Mouse (Mus musculus): ENCODE measurements at regions not wholly inside any gene's neighbourhood (a gene's known extent, or its start where the extent isn't known, plus 50 kb on each side); places are given as distances from the start of the nearest gene placed in this dataset.

GRCm38 (mm10) chr6:7120136-7120535 lies 164.3 kb downstream of the Sdhaf3 start:
- no peak for DNase-seq (ENCODE audit: low spot score)

GRCm38 (mm10) chr6:7133042-7133441 lies 177.2 kb downstream of the Sdhaf3 start:
- H3K4me1 ChIP-seq (ENCODE audit: control insufficient read depth, insufficient read depth, low read length): peaks cover 16% of the 10 kb centered on the region
- no peak overlapping the region for H3K4me3 ChIP-seq (replicated peaks; ENCODE audit: low read length)
- DNase-seq (ENCODE audit: low spot score): peak; percentile 48
- no peak for TF ChIP-seq POLR2A (IDR thresholded peaks at IDR 0.05; ENCODE audit: borderline replicate concordance, extremely low read depth, insufficient read depth, insufficient read length)
- H3K4me2 ChIP-seq (replicated peaks; ENCODE audit: low read depth, low read length, severe bottlenecking): no peak overlapping the region
- no peaks in the 10 kb centered on the region for H3K27me3 ChIP-seq (ENCODE audit: control insufficient read depth, insufficient read depth, low read length)
- no peak overlapping the region for H3K9ac ChIP-seq (ENCODE audit: low read depth, low read length, severe bottlenecking)
- WGBS: 84% methylated on average over 8 of the region's 11 CpGs
- H3K27ac ChIP-seq (replicated peaks; ENCODE audit: low read depth, low read length): no peak overlapping the region
- peak; percentile 54 for ATAC-seq (ENCODE audit: low FRiP score, low read depth)
- H3K36me3 ChIP-seq (ENCODE audit: control insufficient read depth, insufficient read depth, low read length): no peaks in the 10 kb centered on the region
- H3K9me3 ChIP-seq (ENCODE audit: control insufficient read depth, low read length): no peaks in the 10 kb centered on the region

More at GRCm38 (mm10) chr6:7120136-7120535, 164.3 kb downstream of the Sdhaf3 start:
- no peaks in the 10 kb centered on the region for H3K4me1 ChIP-seq (ENCODE audit: control insufficient read depth, insufficient read depth, low read length)
- WGBS: 33% methylated on average over 4 of the region's 4 CpGs
- TF ChIP-seq POLR2A (IDR thresholded peaks at IDR 0.05; ENCODE audit: borderline replicate concordance, extremely low read depth, insufficient read depth, insufficient read length): no peak
- no peak overlapping the region for H3K4me2 ChIP-seq (replicated peaks; ENCODE audit: low read depth, low read length, severe bottlenecking)
- H3K36me3 ChIP-seq (ENCODE audit: control insufficient read depth, insufficient read depth, low read length): no peaks in the 10 kb centered on the region
- H3K9me3 ChIP-seq (ENCODE audit: control insufficient read depth, low read length): no peaks in the 10 kb centered on the region
- H3K4me3 ChIP-seq (replicated peaks; ENCODE audit: low read length): no peak overlapping the region
- no peak overlapping the region for H3K9ac ChIP-seq (ENCODE audit: low read depth, low read length, severe bottlenecking)
- H3K27ac ChIP-seq (replicated peaks; ENCODE audit: low read depth, low read length): no peak overlapping the region
- ATAC-seq (ENCODE audit: low FRiP score, low read depth): no peak
- no peaks in the 10 kb centered on the region for H3K27me3 ChIP-seq (ENCODE audit: control insufficient read depth, insufficient read depth, low read length)

- WGBS: 24% methylated on average over 4 of the region's 4 CpGs
- no peaks in the 10 kb centered on the region for H3K9me3 ChIP-seq (ENCODE audit: control insufficient read depth, low read length)
- TF ChIP-seq POLR2A (IDR thresholded peaks at IDR 0.05; ENCODE audit: borderline replicate concordance, extremely low read depth, insufficient read depth, insufficient read length): no peak
- DNase-seq (ENCODE audit: low spot score) (peak; percentile 11), ATAC-seq (ENCODE audit: low FRiP score, low read depth) (no peak)
- no peaks in the 10 kb centered on the region for H3K27me3 ChIP-seq (ENCODE audit: control insufficient read depth, insufficient read depth, low read length)
- no peak overlapping the region for H3K4me2 ChIP-seq (replicated peaks; ENCODE audit: low read depth, low read length, severe bottlenecking)
- H3K27ac ChIP-seq (replicated peaks; ENCODE audit: low read depth, low read length): no peak overlapping the region
- no peak overlapping the region for H3K4me3 ChIP-seq (replicated peaks; ENCODE audit: low read length)
- no peaks in the 10 kb centered on the region for H3K36me3 ChIP-seq (ENCODE audit: control insufficient read depth, insufficient read depth, low read length)
- peaks cover 16% of the 10 kb centered on the region for H3K4me1 ChIP-seq (ENCODE audit: control insufficient read depth, insufficient read depth, low read length)
- no peak overlapping the region for H3K9ac ChIP-seq (ENCODE audit: low read depth, low read length, severe bottlenecking)
Measured at GRCm38 (mm10) chr6:7134062-7134461, 178.3 kb downstream of the Sdhaf3 start.

- no peak overlapping the region for H3K4me3 ChIP-seq (replicated peaks; ENCODE audit: low read length)
- H3K27me3 ChIP-seq (ENCODE audit: control insufficient read depth, insufficient read depth, low read length): no peaks in the 10 kb centered on the region
- no peak for ATAC-seq (ENCODE audit: low FRiP score, low read depth)
- TF ChIP-seq POLR2A (IDR thresholded peaks at IDR 0.05; ENCODE audit: borderline replicate concordance, extremely low read depth, insufficient read depth, insufficient read length): no peak
- no peak overlapping the region for H3K4me2 ChIP-seq (replicated peaks; ENCODE audit: low read depth, low read length, severe bottlenecking)
- H3K36me3 ChIP-seq (ENCODE audit: control insufficient read depth, insufficient read depth, low read length): no peaks in the 10 kb centered on the region
- H3K4me1 ChIP-seq (ENCODE audit: control insufficient read depth, insufficient read depth, low read length): peaks cover 16% of the 10 kb centered on the region
- no peaks in the 10 kb centered on the region for H3K9me3 ChIP-seq (ENCODE audit: control insufficient read depth, low read length)
- DNase-seq (ENCODE audit: low spot score): no peak
- H3K9ac ChIP-seq (ENCODE audit: low read depth, low read length, severe bottlenecking): no peak overlapping the region
- H3K27ac ChIP-seq (replicated peaks; ENCODE audit: low read depth, low read length): no peak overlapping the region
- WGBS: 60% methylated on average over 1 of the region's 1 CpGs
Measured at GRCm38 (mm10) chr6:7134888-7135287, 179.1 kb downstream of the Sdhaf3 start.

- H3K27me3 ChIP-seq (ENCODE audit: control insufficient read depth, insufficient read depth, low read length): no peaks in the 10 kb centered on the region
- DNase-seq (ENCODE audit: low spot score): no peak
- H3K4me3 ChIP-seq (replicated peaks; ENCODE audit: low read length): no peak overlapping the region
- no peak overlapping the region for H3K9ac ChIP-seq (ENCODE audit: low read depth, low read length, severe bottlenecking)
- WGBS: 62% methylated on average over 2 of the region's 2 CpGs
- no peak overlapping the region for H3K27ac ChIP-seq (replicated peaks; ENCODE audit: low read depth, low read length)
- no peaks in the 10 kb centered on the region for H3K9me3 ChIP-seq (ENCODE audit: control insufficient read depth, low read length)
- H3K4me2 ChIP-seq (replicated peaks; ENCODE audit: low read depth, low read length, severe bottlenecking): no peak overlapping the region
- no peak for ATAC-seq (ENCODE audit: low FRiP score, low read depth)
- H3K36me3 ChIP-seq (ENCODE audit: control insufficient read depth, insufficient read depth, low read length): no peaks in the 10 kb centered on the region
- no peaks in the 10 kb centered on the region for H3K4me1 ChIP-seq (ENCODE audit: control insufficient read depth, insufficient read depth, low read length)
- no peak for TF ChIP-seq POLR2A (IDR thresholded peaks at IDR 0.05; ENCODE audit: borderline replicate concordance, extremely low read depth, insufficient read depth, insufficient read length)
Measured at GRCm38 (mm10) chr6:7181711-7182110, 225.9 kb downstream of the Sdhaf3 start.

- Histone ChIP-seq H3K27ac (replicated peaks; ENCODE audit: low read depth, low read length) (no peak overlapping the region), H3K27me3 (ENCODE audit: control insufficient read depth, insufficient read depth, low read length) (no peaks in the 10 kb centered on the region), H3K9ac (ENCODE audit: low read depth, low read length, severe bottlenecking) (no peak overlapping the region), H3K4me1 (ENCODE audit: control insufficient read depth, insufficient read depth, low read length) (no peaks in the 10 kb centered on the region), H3K4me2 (replicated peaks; ENCODE audit: low read depth, low read length, severe bottlenecking) (no peak overlapping the region), H3K4me3 (replicated peaks; ENCODE audit: low read length) (no peak overlapping the region), H3K9me3 (ENCODE audit: control insufficient read depth, low read length) (no peaks in the 10 kb centered on the region), H3K36me3 (ENCODE audit: control insufficient read depth, insufficient read depth, low read length) (no peaks in the 10 kb centered on the region)
- no peak for TF ChIP-seq POLR2A (IDR thresholded peaks at IDR 0.05; ENCODE audit: borderline replicate concordance, extremely low read depth, insufficient read depth, insufficient read length)
- no peak for DNase-seq (ENCODE audit: low spot score)
- no peak for ATAC-seq (ENCODE audit: low FRiP score, low read depth)
- 25% methylated on average over 8 of the region's 8 CpGs for WGBS
Measured at GRCm38 (mm10) chr6:7199046-7199599, 243.3 kb downstream of the Sdhaf3 start.

All from limb, embryonic 14.5 days (tissue).